Mouse (Mus musculus): ENCODE results near the gene Gstm6. TPM values are rescaled to one million over a fixed set of nuclear protein-coding genes. Genes with fewer than 3 reads are reported as not detected.
A peak's percentile ranks its signal among the peaks of the same experiment; 100 is the strongest.
"Not testable (repeated sequence)": the region's sequence is repeated elsewhere in the genome, so short reads cannot be mapped to it uniquely, and the experiment has no call there.

Gstm6 gene
- polyA plus RNA-seq, 1 experiment from 2014 or later: 14.5 TPM

DNA sequence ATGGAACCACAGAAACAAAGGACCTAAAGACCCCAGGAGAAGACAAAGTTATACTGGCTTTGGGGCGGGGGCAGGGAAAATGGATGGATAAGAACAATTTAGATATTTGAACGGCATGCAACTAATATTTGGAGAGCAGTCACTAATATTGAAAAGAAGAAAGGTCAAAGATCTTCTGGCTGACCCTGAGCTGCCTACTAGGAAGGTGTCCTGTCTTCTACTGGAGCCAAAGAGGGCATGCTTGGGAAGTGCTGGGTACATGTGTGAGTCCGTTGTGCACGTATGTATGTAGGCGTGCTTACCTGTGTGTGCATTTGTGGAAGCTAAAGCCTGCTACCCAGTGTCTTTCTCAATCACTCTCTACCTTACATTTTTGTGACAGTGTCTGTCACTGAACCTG, 23.1 kb upstream of the Gstm6 start:
- ATAC-seq: no peak
- Histone ChIP-seq H3K27ac (no peak overlapping the region), H3K36me3 (no peaks in the 10 kb centered on the region), H3K9ac (replicated peaks) (no peak overlapping the region), H3K4me3 (replicated peaks) (no peak overlapping the region), H3K4me2 (replicated peaks) (no peak overlapping the region), H3K9me3 (no peaks in the 10 kb centered on the region), H3K4me1 (replicated peaks) (peaks cover 6% of the 10 kb centered on the region; the same call in 1 of the 2 replicates), H3K27me3 (0 out of 2 replicates have a peak, but pooled peaks cover 3% of the 10 kb centered on the region)
- 96% methylated on average over 5 of the region's 5 CpGs for WGBS

DNA sequence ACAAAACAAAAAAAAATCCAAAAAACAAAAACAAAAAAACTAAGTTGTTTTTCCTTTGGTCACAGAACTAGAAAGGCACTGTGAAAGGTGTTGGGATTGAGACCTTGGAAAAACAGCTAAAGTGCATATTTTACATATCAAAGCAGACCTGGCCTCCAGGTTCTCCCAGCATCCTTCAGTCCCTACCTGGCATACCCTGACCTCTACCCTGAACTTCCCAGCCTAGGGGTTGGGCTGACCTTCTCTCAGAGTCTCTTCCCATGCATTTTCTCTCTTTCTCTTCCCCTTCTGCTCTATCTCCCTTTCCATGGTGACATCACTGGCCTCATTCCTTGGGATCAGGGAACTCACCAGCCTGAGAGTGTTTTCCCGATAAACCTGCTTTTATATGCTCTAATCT, 22.0 kb upstream of the Gstm6 start:
- Histone ChIP-seq H3K27me3 (0 out of 2 replicates have a peak, but pooled peaks cover 3% of the 10 kb centered on the region), H3K4me3 (replicated peaks) (no peak overlapping the region)
- ATAC-seq: no peak

GRCm38 (mm10) chr3:107964656-107965308, 21.2 kb upstream of the Gstm6 start:
- no peaks in the 10 kb centered on the region for H3K9me3 ChIP-seq
- 0 out of 2 replicates have a peak, but pooled peaks cover 3% of the 10 kb centered on the region for H3K27me3 ChIP-seq
- WGBS: 68% methylated on average over 5 of the region's 5 CpGs
- peaks cover 6% of the 10 kb centered on the region; the same call in 1 of the 2 replicates for H3K4me1 ChIP-seq (replicated peaks)
- H3K27ac ChIP-seq: no peak overlapping the region
- no peaks in the 10 kb centered on the region for H3K36me3 ChIP-seq
- H3K4me2 ChIP-seq (replicated peaks): no peak overlapping the region
- no peak for ATAC-seq
- H3K9ac ChIP-seq (replicated peaks): no peak overlapping the region
- H3K4me3 ChIP-seq (replicated peaks): no peak overlapping the region

More for the DNA sequence above, 22.0 kb upstream of the Gstm6 start:
- H3K4me2 ChIP-seq (replicated peaks): no peak overlapping the region
- H3K27ac ChIP-seq: no peak overlapping the region
- H3K36me3 ChIP-seq: no peaks in the 10 kb centered on the region
- 73% methylated on average over 1 of the region's 1 CpGs for WGBS
- H3K9me3 ChIP-seq: no peaks in the 10 kb centered on the region
- H3K9ac ChIP-seq (replicated peaks): no peak overlapping the region
- H3K4me1 ChIP-seq (replicated peaks): peaks cover 6% of the 10 kb centered on the region; the same call in 1 of the 2 replicates

- no peak overlapping the region for H3K4me3 ChIP-seq (replicated peaks)
- H3K27ac ChIP-seq: no peak overlapping the region
- ATAC-seq: no peak
- 88% methylated on average over 4 of the region's 4 CpGs for WGBS
- H3K27me3 ChIP-seq: no peaks in the 10 kb centered on the region
- no peaks in the 10 kb centered on the region for H3K36me3 ChIP-seq
- H3K4me2 ChIP-seq (replicated peaks): no peak overlapping the region
- H3K4me1 ChIP-seq (replicated peaks): peaks cover 6% of the 10 kb centered on the region; the same call in 1 of the 2 replicates
- H3K9ac ChIP-seq (replicated peaks): no peak overlapping the region
- no peaks in the 10 kb centered on the region for H3K9me3 ChIP-seq
Observed at GRCm38 (mm10) chr3:107964026-107964425, 20.5 kb upstream of the Gstm6 start.

DNA sequence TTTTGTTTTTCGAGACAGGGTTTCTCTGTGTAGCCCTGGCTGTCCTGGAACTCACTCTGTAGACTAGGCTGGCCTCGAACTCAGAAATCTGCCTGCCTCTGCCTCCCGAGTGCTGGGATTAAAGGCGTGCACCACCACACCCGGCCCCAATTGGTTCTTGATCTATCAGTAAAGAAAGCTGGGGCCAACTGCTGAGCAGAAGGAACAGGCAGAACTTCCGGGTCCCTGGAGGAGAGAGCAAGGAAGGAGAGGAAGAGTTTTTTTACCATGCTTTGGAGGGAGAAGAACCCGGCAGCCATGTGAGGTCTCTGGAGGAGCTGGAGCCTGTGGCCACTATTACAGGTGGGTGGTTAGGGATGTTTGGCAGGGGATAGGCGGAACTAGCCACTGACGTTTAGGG, 11.7 kb upstream of the Gstm6 start:
- not testable (repeated sequence) for H3K27ac ChIP-seq

DNA sequence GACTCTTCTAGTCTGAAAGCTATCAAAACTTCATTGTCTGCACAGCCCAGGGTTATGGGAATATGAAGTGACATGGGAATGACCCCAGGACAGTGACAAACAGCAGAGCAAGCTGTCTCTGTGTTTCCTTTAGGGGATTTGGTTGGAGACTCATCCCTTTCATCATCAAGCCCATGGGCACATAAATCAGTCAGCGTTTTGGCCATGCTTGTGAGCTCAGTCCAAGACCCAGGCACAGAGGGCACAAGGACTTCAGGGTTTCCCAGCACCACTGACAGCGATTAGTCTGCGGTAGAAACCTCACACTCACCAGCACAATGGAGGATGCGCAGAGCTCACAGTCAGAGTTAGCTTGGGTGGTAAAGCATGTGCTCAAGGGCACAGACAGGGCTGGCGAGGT, 10.4 kb upstream of the Gstm6 start:
- Histone ChIP-seq H3K4me3 (replicated peaks) (no peak overlapping the region), H3K27ac (no peak overlapping the region), H3K4me2 (replicated peaks) (no peak overlapping the region), H3K27me3 (no peaks in the 10 kb centered on the region), H3K4me1 (replicated peaks) (no peaks in the 10 kb centered on the region), H3K36me3 (no peaks in the 10 kb centered on the region), H3K9ac (replicated peaks) (no peak overlapping the region), H3K9me3 (no peaks in the 10 kb centered on the region)
- 0 out of 2 replicates have a peak, but pooled peaks have one; percentile 30 for ATAC-seq
- 88% methylated on average over 5 of the region's 5 CpGs for WGBS

More for the DNA sequence above, 11.7 kb upstream of the Gstm6 start:
- not testable (repeated sequence) for H3K9ac ChIP-seq (replicated peaks); H3K36me3 ChIP-seq; H3K9me3 ChIP-seq; H3K4me2 ChIP-seq (replicated peaks); H3K4me1 ChIP-seq (replicated peaks); H3K27me3 ChIP-seq; ATAC-seq; H3K4me3 ChIP-seq (replicated peaks)
- 92% methylated on average over 9 of the region's 9 CpGs for WGBS

- H3K9ac ChIP-seq (replicated peaks): no peak overlapping the region
- H3K9me3 ChIP-seq: no peaks in the 10 kb centered on the region
- no peak overlapping the region for H3K4me2 ChIP-seq (replicated peaks)
- H3K4me3 ChIP-seq (replicated peaks): no peak overlapping the region
- H3K36me3 ChIP-seq: no peaks in the 10 kb centered on the region
- H3K27ac ChIP-seq: no peak overlapping the region
- no peaks in the 10 kb centered on the region for H3K27me3 ChIP-seq
- ATAC-seq: peak; percentile 77
- 30% methylated on average over 6 of the region's 6 CpGs for WGBS
- no peaks in the 10 kb centered on the region for H3K4me1 ChIP-seq (replicated peaks)
Observed at GRCm38 (mm10) chr3:107953328-107953755, 9.8 kb upstream of the Gstm6 start.

GRCm38 (mm10) chr3:107950531-107950930, 7.0 kb upstream of the Gstm6 start:
- Histone ChIP-seq H3K4me3 (replicated peaks) (no peak overlapping the region), H3K9me3 (no peaks in the 10 kb centered on the region), H3K27me3 (no peaks in the 10 kb centered on the region), H3K9ac (replicated peaks) (no peak overlapping the region), H3K36me3 (no peaks in the 10 kb centered on the region), H3K27ac (no peak overlapping the region), H3K4me2 (replicated peaks) (no peak overlapping the region), H3K4me1 (replicated peaks) (no peaks in the 10 kb centered on the region)
- ATAC-seq: no peak
- 86% methylated on average over 11 of the region's 11 CpGs for WGBS

GRCm38 (mm10) chr3:107949461-107949860, 5.9 kb upstream of the Gstm6 start:
- H3K27me3 ChIP-seq; H3K9me3 ChIP-seq; ATAC-seq; H3K27ac ChIP-seq; H3K9ac ChIP-seq (replicated peaks); H3K4me2 ChIP-seq (replicated peaks); H3K36me3 ChIP-seq; H3K4me3 ChIP-seq (replicated peaks); H3K4me1 ChIP-seq (replicated peaks): not testable (repeated sequence)
- WGBS: 91% methylated on average over 1 of the region's 1 CpGs

DNA sequence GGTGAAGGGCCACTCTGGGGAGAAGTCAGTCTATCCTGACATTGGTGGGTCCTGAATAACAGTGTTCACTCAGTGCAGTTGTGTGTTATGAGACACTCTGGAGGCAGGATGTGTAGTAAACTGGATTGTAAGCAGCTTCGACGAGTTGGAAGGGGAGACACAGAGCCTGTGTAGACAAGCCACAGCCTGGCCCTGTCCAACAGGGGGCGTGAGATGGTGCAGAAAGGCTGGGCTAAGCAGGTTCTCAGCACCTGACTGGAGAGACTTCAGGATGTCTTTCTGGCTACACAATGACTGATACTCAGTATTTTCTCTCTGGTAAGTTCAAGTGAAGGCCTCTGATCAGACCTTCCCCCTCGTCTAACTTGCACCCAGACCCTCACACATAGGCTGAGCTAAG, 2.2 kb upstream of the Gstm6 start:
- H3K4me3 ChIP-seq (replicated peaks): no peak overlapping the region
- no peak for ATAC-seq
- no peaks in the 10 kb centered on the region for H3K27me3 ChIP-seq
- no peak overlapping the region for H3K27ac ChIP-seq
- H3K9ac ChIP-seq (replicated peaks): no peak overlapping the region
- 52% methylated on average over 4 of the region's 4 CpGs for WGBS
- no peaks in the 10 kb centered on the region for H3K36me3 ChIP-seq
- peaks cover 14% of the 10 kb centered on the region for H3K4me1 ChIP-seq (replicated peaks)
- H3K9me3 ChIP-seq: no peaks in the 10 kb centered on the region
- H3K4me2 ChIP-seq (replicated peaks): no peak overlapping the region

GRCm38 (mm10) chr3:107941261-107941660, 2.3 kb downstream of the Gstm6 start:
- Histone ChIP-seq H3K9me3 (no peaks in the 10 kb centered on the region), H3K4me3 (replicated peaks) (no peak overlapping the region), H3K27ac (no peak overlapping the region), H3K4me2 (replicated peaks) (no peak overlapping the region), H3K27me3 (no peaks in the 10 kb centered on the region), H3K36me3 (no peaks in the 10 kb centered on the region), H3K9ac (replicated peaks) (no peak overlapping the region), H3K4me1 (replicated peaks) (peaks cover 23% of the 10 kb centered on the region)
- WGBS: 80% methylated on average over 4 of the region's 4 CpGs
- ATAC-seq: no peak

- Histone ChIP-seq H3K9me3 (no peaks in the 10 kb centered on the region), H3K9ac (replicated peaks) (no peak overlapping the region), H3K27me3 (no peaks in the 10 kb centered on the region), H3K4me1 (replicated peaks) (peaks cover 23% of the 10 kb centered on the region), H3K4me3 (replicated peaks) (no peak overlapping the region), H3K27ac (no peak overlapping the region), H3K4me2 (replicated peaks) (no peak overlapping the region), H3K36me3 (no peaks in the 10 kb centered on the region)
- 81% methylated on average over 7 of the region's 7 CpGs for WGBS
- no peak for ATAC-seq
Observed at GRCm38 (mm10) chr3:107940524-107940923, 3.0 kb downstream of the Gstm6 start.

DNA sequence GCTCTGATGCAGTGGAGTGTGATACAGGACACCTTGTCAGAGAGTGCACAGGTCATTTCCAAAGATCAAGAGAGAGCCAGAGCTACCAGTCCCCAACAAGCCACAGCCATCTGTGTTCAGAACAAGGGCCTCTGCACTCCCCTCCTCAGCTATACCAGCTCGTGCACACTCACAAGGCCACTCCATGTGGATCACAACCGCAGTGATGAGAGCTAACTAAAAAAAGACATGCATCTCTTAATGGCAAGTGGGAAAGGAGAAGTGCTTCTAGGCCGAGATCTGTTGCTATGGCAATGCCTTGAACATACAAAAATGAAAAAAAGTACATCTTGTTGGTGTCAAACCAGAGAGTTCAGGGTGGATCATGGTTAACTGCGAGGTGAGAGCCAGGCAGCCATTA, 3.7 kb downstream of the Gstm6 start:
- WGBS: 54% methylated on average over 4 of the region's 4 CpGs

More for the DNA sequence above, 3.7 kb downstream of the Gstm6 start:
- H3K9ac ChIP-seq (replicated peaks): no peak overlapping the region
- no peak overlapping the region for H3K4me2 ChIP-seq (replicated peaks)
- no peak overlapping the region for H3K27ac ChIP-seq
- H3K9me3 ChIP-seq: no peaks in the 10 kb centered on the region
- H3K4me1 ChIP-seq (replicated peaks): peaks cover 23% of the 10 kb centered on the region
- no peaks in the 10 kb centered on the region for H3K36me3 ChIP-seq
- ATAC-seq: no peak
- no peak overlapping the region for H3K4me3 ChIP-seq (replicated peaks)
- no peaks in the 10 kb centered on the region for H3K27me3 ChIP-seq

All from midbrain, embryonic 13.5 days (tissue).